Mouse (Mus musculus): ENCODE data around the gene Oas1e. TPM values are rescaled to one million over a fixed set of nuclear protein-coding genes. Genes with fewer than 3 reads are reported as not detected.
A peak's percentile ranks its signal among the peaks of the same experiment; 100 is the strongest.

The Oas1e gene
- total and polyA plus RNA-seq, 3 experiments = not detected

DNA sequence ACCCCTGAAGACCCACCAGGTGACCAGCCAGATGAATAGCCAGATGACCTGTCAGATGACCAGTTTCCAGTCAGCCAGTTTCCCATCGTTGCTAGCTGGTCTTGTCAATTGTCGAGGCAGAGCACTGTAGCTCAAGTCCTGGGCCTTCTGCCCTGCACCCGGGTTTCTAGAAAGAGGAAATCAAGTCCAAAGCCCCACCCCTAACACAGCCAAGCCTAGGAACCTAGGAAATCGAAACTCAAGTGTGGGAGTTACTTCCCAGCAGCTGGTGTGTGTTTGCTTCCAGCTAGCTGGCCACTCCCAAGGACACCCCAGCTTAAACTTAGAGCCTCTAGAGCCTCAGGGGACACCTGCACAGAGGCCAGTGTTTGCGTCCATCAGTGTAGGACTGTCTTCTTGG is 45.6 kb downstream of the Oas1e start, which contains the start of gene Oas2:
Gene Oas2 (minus strand): TSS at position 166 of the 400 bp plus-strand sequence.
- intact Hi-C loops (cut with DNase I) = no loop called here
- Histone ChIP-seq H3K27me3 (ENCODE audit: control insufficient read depth, insufficient read depth, low read length) (no peaks in the 10 kb centered on the region), H3K9ac (ENCODE audit: low read depth, low read length) (peak within 1 kb of the TSS; percentile 32), H3K36me3 (ENCODE audit: control insufficient read depth, insufficient read depth, low read length) (no peaks in the 10 kb centered on the region), H3K4me3 (no peak within 1 kb of the TSS; the same call in 1 of the 2 replicates), H3K4me1 (ENCODE audit: control insufficient read depth, insufficient read depth, low read length) (peaks cover 6% of the 10 kb centered on the region), H3K27ac (peak within 1 kb of the TSS; percentile 34), H3K79me2 (replicated peaks; ENCODE audit: control insufficient read depth, insufficient read depth, low read length) (no peaks in the 10 kb centered on the region)
- DNase-seq = peak; percentile 31 to 49
- WGBS = 33% methylated on average over 5 of the region's 5 CpGs
- peak; percentile 66 for TF ChIP-seq POLR2A (IDR thresholded peaks at IDR 0.05; ENCODE audit: insufficient read depth, low read depth, low read length)
- 0 out of 2 replicates have a peak, but pooled peaks have one; percentile 37 for TF ChIP-seq EP300 (IDR thresholded peaks at IDR 0.05; ENCODE audit: insufficient read depth, low read depth, low read length)
- TF ChIP-seq CTCF (IDR thresholded peaks at IDR 0.05) = no peak

DNA sequence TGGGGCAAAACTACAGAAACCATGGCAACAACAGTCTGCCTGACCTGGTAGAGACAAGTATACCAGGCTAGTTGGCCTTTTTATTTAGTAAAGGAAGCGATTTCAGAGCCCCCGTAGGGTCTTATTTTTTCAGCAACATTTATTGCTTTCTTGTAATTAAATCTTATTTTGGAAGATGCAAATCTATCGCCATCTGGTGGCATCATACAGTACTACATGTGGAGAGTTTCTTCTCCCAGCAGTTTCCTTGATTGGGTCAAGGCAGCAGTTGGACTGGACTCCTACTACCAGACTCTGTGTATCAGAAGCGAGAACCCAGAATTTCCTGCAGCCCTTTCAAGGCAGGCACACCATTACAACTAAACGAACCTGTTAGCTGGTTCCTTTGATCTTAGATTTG is 48.9 kb downstream of the Oas1e start:
- peak; percentile 8 to 26 for DNase-seq
- Histone ChIP-seq H3K27ac (no peak overlapping the region), H3K4me3 (no peak overlapping the region), H3K9ac (ENCODE audit: low read depth, low read length) (no peak overlapping the region), H3K79me2 (replicated peaks; ENCODE audit: control insufficient read depth, insufficient read depth, low read length) (no peaks in the 10 kb centered on the region), H3K36me3 (ENCODE audit: control insufficient read depth, insufficient read depth, low read length) (no peaks in the 10 kb centered on the region), H3K4me1 (ENCODE audit: control insufficient read depth, insufficient read depth, low read length) (peaks cover 6% of the 10 kb centered on the region), H3K27me3 (ENCODE audit: control insufficient read depth, insufficient read depth, low read length) (no peaks in the 10 kb centered on the region)
- intact Hi-C loops (cut with DNase I) = loop anchor here (1.0 to 2.0 kb wide), 2 partner anchors 67 to 126 kb away; no protein-coding TSS in a partner anchor
- TF ChIP-seq EP300 (IDR thresholded peaks at IDR 0.05; ENCODE audit: insufficient read depth, low read depth, low read length) = no peak
- TF ChIP-seq CTCF (IDR thresholded peaks at IDR 0.05) = peak; percentile 96
- 11% methylated on average over 5 of the region's 5 CpGs for WGBS

DNA sequence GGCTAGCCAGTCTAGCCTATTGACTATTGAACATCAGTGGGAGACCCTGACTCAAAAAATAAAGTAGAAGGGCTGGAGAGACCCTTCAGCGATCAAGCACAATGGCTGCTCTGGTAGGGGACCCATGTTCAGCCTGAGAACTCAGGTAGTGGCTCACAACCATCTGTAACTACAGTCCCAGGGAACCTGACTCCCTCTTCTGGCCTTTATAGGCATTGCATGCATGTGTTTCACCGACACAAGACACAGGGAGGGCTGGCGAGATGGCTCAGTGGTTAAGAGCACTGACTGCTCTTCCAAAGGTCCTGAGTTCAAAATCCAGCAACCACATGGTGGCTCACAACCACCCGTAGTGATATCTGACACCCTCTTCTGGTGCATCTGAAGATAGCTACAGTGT is 53.2 kb downstream of the Oas1e start:
- Histone ChIP-seq H3K4me1 (ENCODE audit: control insufficient read depth, insufficient read depth, low read length) (peaks cover 4% of the 10 kb centered on the region), H3K9ac (ENCODE audit: low read depth, low read length) (no peak overlapping the region), H3K79me2 (replicated peaks; ENCODE audit: control insufficient read depth, insufficient read depth, low read length) (no peaks in the 10 kb centered on the region), H3K27ac (no peak overlapping the region), H3K27me3 (ENCODE audit: control insufficient read depth, insufficient read depth, low read length) (no peaks in the 10 kb centered on the region), H3K4me3 (no peak overlapping the region), H3K36me3 (ENCODE audit: control insufficient read depth, insufficient read depth, low read length) (no peaks in the 10 kb centered on the region)
- WGBS = 33% methylated on average over 4 of the region's 4 CpGs
- intact Hi-C loops (cut with DNase I) = no loop called here
- TF ChIP-seq CTCF (IDR thresholded peaks at IDR 0.05) (peak; percentile 71), EP300 (IDR thresholded peaks at IDR 0.05; ENCODE audit: insufficient read depth, low read depth, low read length) (no peak), POLR2A (IDR thresholded peaks at IDR 0.05; ENCODE audit: insufficient read depth, low read depth, low read length) (no peak)
- peak in 1 of 2 experiments; percentile 15 for DNase-seq

Other genes with a start within 250 kb of the Oas1e start
- 10 to 100 TPM; 30.7 to 35.1 TPM for gene Tpcn1, start 206.9 kb downstream of the Oas1e start, total RNA-seq (2021)
- gene Tpcn1, start 206.9 kb downstream of the Oas1e start, polyA plus RNA-seq (2012; rRNA removed) = 53.7 and 59.7 TPM in 2 replicates
- gene Iqcd, start 206.5 kb downstream of the Oas1e start, total RNA-seq (2021) = not detected
- gene Iqcd, start 206.5 kb downstream of the Oas1e start, polyA plus RNA-seq (2012; rRNA removed) = 0.14 and 0.20 TPM in 2 replicates
- 10 to 100 TPM; 14.2 to 16.0 TPM for gene Rita1, start 182.9 kb downstream of the Oas1e start, total RNA-seq (2021)
- gene Rita1, start 182.9 kb downstream of the Oas1e start, polyA plus RNA-seq (2012; rRNA removed) = 15.3 and 21.7 TPM in 2 replicates
- gene Ddx54, start 182.8 kb downstream of the Oas1e start, total RNA-seq (2021) = 10 to 100 TPM; 21.4 to 22.5 TPM
- 16.2 and 18.2 TPM in 2 replicates for gene Ddx54, start 182.8 kb downstream of the Oas1e start, polyA plus RNA-seq (2012; rRNA removed)
- not detected for gene Cfap73, start 161.3 kb downstream of the Oas1e start, total RNA-seq (2021)
- 0.16 TPM in 1 of 2 replicates, not detected in the other for gene Cfap73, start 161.3 kb downstream of the Oas1e start, polyA plus RNA-seq (2012; rRNA removed)
- not detected for gene Rasal1, start 146.7 kb downstream of the Oas1e start, total RNA-seq (2021)
- 0.06 and 0.33 TPM in 2 replicates for gene Rasal1, start 146.7 kb downstream of the Oas1e start, polyA plus RNA-seq (2012; rRNA removed)
- 1 to 10 TPM; 2.1 to 2.7 TPM for gene Dtx1, start 83.6 kb downstream of the Oas1e start, total RNA-seq (2021)
- gene Dtx1, start 83.6 kb downstream of the Oas1e start, polyA plus RNA-seq (2012; rRNA removed) = 3.5 and 4.2 TPM in 2 replicates
- 1 to 10 TPM in 1 of 2 experiments, under 1 TPM in 1; 0.55 to 1.0 TPM for gene Oas2, start 45.7 kb downstream of the Oas1e start, total RNA-seq (2021)
- 9.6 and 11.3 TPM in 2 replicates for gene Oas2, start 45.7 kb downstream of the Oas1e start, polyA plus RNA-seq (2012; rRNA removed)
- gene Oas3, start 17.9 kb downstream of the Oas1e start, total RNA-seq (2021) = under 1 TPM; 0.05 to 0.07 TPM
- 0.61 and 0.94 TPM in 2 replicates for gene Oas3, start 17.9 kb downstream of the Oas1e start, polyA plus RNA-seq (2012; rRNA removed)
- under 1 TPM; 0.26 to 0.36 TPM for gene Oas1c, start 17.0 kb upstream of the Oas1e start, total RNA-seq (2021)
- 0.85 and 1.3 TPM in 2 replicates for gene Oas1c, start 17.0 kb upstream of the Oas1e start, polyA plus RNA-seq (2012; rRNA removed)
- not detected for gene Oas1f, start 51.8 kb upstream of the Oas1e start, total RNA-seq (2021)
- not detected in 2 replicates for gene Oas1f, start 51.8 kb upstream of the Oas1e start, polyA plus RNA-seq (2012; rRNA removed)
- gene Oas1h, start 65.9 kb upstream of the Oas1e start, total RNA-seq (2021) = not detected
- not detected in 2 replicates for gene Oas1h, start 65.9 kb upstream of the Oas1e start, polyA plus RNA-seq (2012; rRNA removed)
- gene Oas1g, start 92.1 kb upstream of the Oas1e start, total RNA-seq (2021) = under 1 TPM in 1 of 2 experiments, not detected in 1; 0.34 TPM
- 1.0 and 1.5 TPM in 2 replicates for gene Oas1g, start 92.1 kb upstream of the Oas1e start, polyA plus RNA-seq (2012; rRNA removed)
- under 1 TPM; 0.63 to 0.84 TPM for gene Oas1a, start 112.0 kb upstream of the Oas1e start, total RNA-seq (2021)
- gene Oas1a, start 112.0 kb upstream of the Oas1e start, polyA plus RNA-seq (2012; rRNA removed) = 2.6 and 3.4 TPM in 2 replicates
- gene Oas1d, start 119.0 kb upstream of the Oas1e start, total RNA-seq (2021) = not detected
- not detected in 2 replicates for gene Oas1d, start 119.0 kb upstream of the Oas1e start, polyA plus RNA-seq (2012; rRNA removed)
- gene Rph3a, start 214.6 kb upstream of the Oas1e start, total RNA-seq (2021) = not detected
- gene Rph3a, start 214.6 kb upstream of the Oas1e start, polyA plus RNA-seq (2012; rRNA removed) = 0.06 TPM in 1 of 2 replicates, not detected in the other